Mouse (Mus musculus): Measurements from ENCODE around the gene Bcl2. TPM values are rescaled to one million over a fixed set of nuclear protein-coding genes. Genes with fewer than 3 reads are reported as not detected.

Bcl2 gene
- total and polyA plus RNA-seq, 3 experiments, result 4.5 to 13.6 (median 8.7) TPM

DNA sequence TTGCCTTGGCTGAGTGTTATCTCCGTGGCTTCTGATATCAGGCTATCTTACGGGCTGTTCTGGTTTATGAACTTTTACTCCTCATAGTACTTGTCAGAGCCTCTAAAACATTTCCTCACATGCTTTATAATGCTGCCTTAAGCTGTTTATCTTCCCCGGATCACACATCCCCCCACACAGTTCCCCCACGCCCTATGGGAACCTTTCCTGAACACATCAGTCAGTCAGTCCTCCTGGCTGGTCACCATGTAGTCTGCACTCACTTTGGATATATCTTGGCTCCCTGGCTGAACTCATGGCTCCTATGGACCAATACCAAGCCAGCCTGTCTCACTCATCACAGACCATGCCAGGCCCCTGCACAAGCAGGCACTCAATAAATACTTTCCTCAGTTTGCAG is 42.6 kb upstream of the Bcl2 start:
- Histone ChIP-seq H3K9me3 (replicated peaks; ENCODE audit: low read length) (no peaks in the 10 kb centered on the region), H3K79me2 (replicated peaks; ENCODE audit: control insufficient read depth, extremely low read depth, insufficient read depth, poor library complexity, severe bottlenecking) (no peaks in the 10 kb centered on the region; the same call in 1 of the 2 replicates), H3K36me3 (replicated peaks in 1 of 2; ENCODE audit: control insufficient read depth in 1 of 2, insufficient read depth in 1 of 2, low read length in 1 of 2) (peaks cover 3 to 39% of the 10 kb centered on the region in 2 experiments), H3K27ac (ENCODE audit: insufficient read depth, low read depth) (no peak overlapping the region), H3K4me2 (ENCODE audit: insufficient read depth, low read depth, poor library complexity, severe bottlenecking) (no peak overlapping the region), H3K9ac (ENCODE audit: insufficient read depth, low read depth) (no peak overlapping the region), H3K4me3 (replicated peaks in 1 of 3; ENCODE audit: low read depth in 2 of 3, low read length in 2 of 3, poor library complexity in 1 of 3) (no peak overlapping the region), H3K4me1 (ENCODE audit: control insufficient read depth in 1 of 2, insufficient read depth in 2 of 2) (peaks cover 4 to 15% of the 10 kb centered on the region in 2 experiments; a peak in 3 of 4 replicates), H3K27me3 (replicated peaks) (no peaks in the 10 kb centered on the region)
- dilution Hi-C loops (cut with MboI; ENCODE audit: extremely low pct_ligation_motif_present, extremely low pct_unique_long_range_greater_than_20kb, low sequenced_read_pairs), result no loop called here
- TF ChIP-seq GABPA (IDR thresholded peaks at IDR 0.05; ENCODE audit: insufficient replicate concordance, low read depth, low read length), result no peak
- no peak for TF ChIP-seq ETS1 (conservative IDR thresholded peaks at IDR 0.05; ENCODE audit: low read depth, low read length)
- no peak for TF ChIP-seq PAX5 (IDR thresholded peaks at IDR 0.05; ENCODE audit: low read length)
- TF ChIP-seq UBTF (IDR thresholded peaks at IDR 0.05; ENCODE audit: low read depth, low read length), result no peak
- no peak for DNase-seq (ENCODE audit: extremely low read depth)
- in situ Hi-C loops (cut with MboI; ENCODE audit: low pct_ligation_motif_present, low pct_unique_long_range_greater_than_20kb, low sequenced_read_pairs), result no loop called here

- H3K9me3 ChIP-seq (replicated peaks; ENCODE audit: low read length), result no peaks in the 10 kb centered on the region
- DNase-seq (ENCODE audit: extremely low read depth), result no peak
- H3K4me2 ChIP-seq (ENCODE audit: insufficient read depth, low read depth, poor library complexity, severe bottlenecking), result no peak overlapping the region
- peaks cover 8 to 69% of the 10 kb centered on the region in 2 experiments for H3K36me3 ChIP-seq (replicated peaks in 1 of 2; ENCODE audit: control insufficient read depth in 1 of 2, insufficient read depth in 1 of 2, low read length in 1 of 2)
- no peak for TF ChIP-seq MAX (IDR thresholded peaks at IDR 0.05; ENCODE audit: low read length)
- no peak for TF ChIP-seq JUN (IDR thresholded peaks at IDR 0.05; ENCODE audit: insufficient read depth, low read depth, low read length)
- no peak for TF ChIP-seq ZC3H11A (IDR thresholded peaks at IDR 0.05; ENCODE audit: low read depth, low read length)
- TF ChIP-seq UBTF (IDR thresholded peaks at IDR 0.05; ENCODE audit: low read depth, low read length), result no peak
- no peak for TF ChIP-seq MAZ (IDR thresholded peaks at IDR 0.05; ENCODE audit: low read depth, low read length)
- TF ChIP-seq ZKSCAN1 (IDR thresholded peaks at IDR 0.05; ENCODE audit: borderline replicate concordance, low read depth, low read length), result no peak
- no peak for TF ChIP-seq IRF4 (IDR thresholded peaks at IDR 0.05; ENCODE audit: low read depth, low read length)
- no peak for TF ChIP-seq JUND (conservative IDR thresholded peaks at IDR 0.05; ENCODE audit: low read depth, low read length)
- no peak overlapping the region for H3K9ac ChIP-seq (ENCODE audit: insufficient read depth, low read depth)
- no peak overlapping the region for H3K27ac ChIP-seq (ENCODE audit: insufficient read depth, low read depth)
- H3K4me1 ChIP-seq (ENCODE audit: control insufficient read depth in 1 of 2, insufficient read depth in 2 of 2), result peaks cover 0 to 1% of the 10 kb centered on the region in 2 experiments; a peak in 1 of 4 replicates
- H3K4me3 ChIP-seq (replicated peaks in 1 of 3; ENCODE audit: low read depth in 2 of 3, low read length in 2 of 3, poor library complexity in 1 of 3), result no peak overlapping the region
- dilution Hi-C loops (cut with MboI; ENCODE audit: extremely low pct_ligation_motif_present, extremely low pct_unique_long_range_greater_than_20kb, low sequenced_read_pairs) (no loop called here), in situ Hi-C loops (cut with MboI; ENCODE audit: low pct_ligation_motif_present, low pct_unique_long_range_greater_than_20kb, low sequenced_read_pairs) (no loop called here)
- H3K79me2 ChIP-seq (replicated peaks; ENCODE audit: control insufficient read depth, extremely low read depth, insufficient read depth, poor library complexity, severe bottlenecking), result no peaks in the 10 kb centered on the region; the same call in 1 of the 2 replicates
- H3K27me3 ChIP-seq (replicated peaks), result no peaks in the 10 kb centered on the region
Observed at GRCm38 (mm10) chr1:106752013-106752412, 37.9 kb upstream of the Bcl2 start.

DNA sequence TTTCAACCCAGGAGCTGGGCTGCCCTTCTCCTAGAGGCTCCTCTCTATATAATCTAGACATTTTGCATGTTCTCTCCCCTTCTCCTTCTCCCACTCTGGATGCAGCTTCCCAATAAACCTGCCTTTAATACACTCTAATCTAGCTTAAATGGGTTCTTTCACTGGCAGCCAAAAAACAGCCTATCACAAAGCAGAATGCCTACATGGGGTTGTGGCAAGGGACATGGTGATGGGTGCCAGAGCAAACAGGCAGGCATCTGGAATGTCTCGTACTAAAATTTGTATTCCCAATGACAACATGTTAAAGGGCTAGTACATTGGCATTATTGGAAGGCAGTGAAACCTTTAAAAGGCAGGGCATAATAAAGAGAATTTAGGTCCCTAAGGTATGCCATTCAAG is 36.6 kb upstream of the Bcl2 start:
- TF ChIP-seq MXI1 (IDR thresholded peaks at IDR 0.05; ENCODE audit: low read depth, low read length) (no peak), PAX5 (IDR thresholded peaks at IDR 0.05; ENCODE audit: low read length) (no peak), IRF4 (IDR thresholded peaks at IDR 0.05; ENCODE audit: low read depth, low read length) (no peak), MEF2A (IDR thresholded peaks at IDR 0.05; ENCODE audit: borderline replicate concordance, low read depth, low read length) (no peak), MAZ (IDR thresholded peaks at IDR 0.05; ENCODE audit: low read depth, low read length) (no peak), SMC3 (IDR thresholded peaks at IDR 0.05; ENCODE audit: low read depth, low read length) (no peak), TBP (conservative IDR thresholded peaks at IDR 0.05; ENCODE audit: low read depth, low read length) (no peak), GABPA (IDR thresholded peaks at IDR 0.05; ENCODE audit: insufficient replicate concordance, low read depth, low read length) (no peak), NELFE (IDR thresholded peaks at IDR 0.05; ENCODE audit: low read depth, low read length) (no peak), MAFK (IDR thresholded peaks at IDR 0.05; ENCODE audit: insufficient replicate concordance, low read length) (no peak), USF1 (IDR thresholded peaks at IDR 0.05; ENCODE audit: low read depth, low read length) (no peak), ZKSCAN1 (IDR thresholded peaks at IDR 0.05; ENCODE audit: borderline replicate concordance, low read depth, low read length) (no peak), JUND (conservative IDR thresholded peaks at IDR 0.05; ENCODE audit: low read depth, low read length) (no peak), TCF12 (IDR thresholded peaks at IDR 0.05; ENCODE audit: low read depth, low read length) (no peak), NRF1 (IDR thresholded peaks at IDR 0.05; ENCODE audit: low read depth, low read length) (no peak), USF2 (conservative IDR thresholded peaks at IDR 0.05; ENCODE audit: low read depth, low read length) (no peak), HCFC1 (IDR thresholded peaks at IDR 0.05; ENCODE audit: low read depth, low read length) (no peak), BHLHE40 (IDR thresholded peaks at IDR 0.05; ENCODE audit: low read depth, low read length) (no peak), KAT2A (IDR thresholded peaks at IDR 0.05; ENCODE audit: insufficient replicate concordance, low read length) (no peak), ETS1 (conservative IDR thresholded peaks at IDR 0.05; ENCODE audit: low read depth, low read length) (no peak)
- Histone ChIP-seq H3K27ac (ENCODE audit: insufficient read depth, low read depth) (no peak overlapping the region), H3K27me3 (replicated peaks) (no peaks in the 10 kb centered on the region), H3K4me1 (ENCODE audit: control insufficient read depth in 1 of 2, insufficient read depth in 2 of 2) (peaks cover 0 to 4% of the 10 kb centered on the region in 2 experiments; a peak in 2 of 4 replicates), H3K9me3 (replicated peaks; ENCODE audit: low read length) (no peaks in the 10 kb centered on the region), H3K79me2 (replicated peaks; ENCODE audit: control insufficient read depth, extremely low read depth, insufficient read depth, poor library complexity, severe bottlenecking) (no peaks in the 10 kb centered on the region; the same call in 1 of the 2 replicates), H3K36me3 (replicated peaks in 1 of 2; ENCODE audit: control insufficient read depth in 1 of 2, insufficient read depth in 1 of 2, low read length in 1 of 2) (peaks cover 17 to 76% of the 10 kb centered on the region in 2 experiments), H3K9ac (ENCODE audit: insufficient read depth, low read depth) (no peak overlapping the region), H3K4me3 (replicated peaks in 1 of 3; ENCODE audit: low read depth in 2 of 3, low read length in 2 of 3, poor library complexity in 1 of 3) (no peak overlapping the region), H3K4me2 (ENCODE audit: insufficient read depth, low read depth, poor library complexity, severe bottlenecking) (no peak overlapping the region)
- dilution Hi-C loops (cut with MboI; ENCODE audit: extremely low pct_ligation_motif_present, extremely low pct_unique_long_range_greater_than_20kb, low sequenced_read_pairs), result no loop called here
- DNase-seq (ENCODE audit: extremely low read depth), result no peak
- in situ Hi-C loops (cut with MboI; ENCODE audit: low pct_ligation_motif_present, low pct_unique_long_range_greater_than_20kb, low sequenced_read_pairs), result no loop called here
